Mouse (Mus musculus): Measurements from ENCODE around the gene Rab44. TPM values are rescaled to one million over a fixed set of nuclear protein-coding genes. Genes with fewer than 3 reads are reported as not detected.

Gene Rab44
- polyA plus RNA-seq, 1 experiment: not detected

- TF ChIP-seq POLR2A (IDR thresholded peaks at IDR 0.05; ENCODE audit: control insufficient read depth, low read depth, low read length): no peak
- TF ChIP-seq CTCF (IDR thresholded peaks at IDR 0.05; ENCODE audit: control insufficient read depth, insufficient read depth, insufficient replicate concordance, low read depth, low read length): no peak
- Histone ChIP-seq H3K27me3 (ENCODE audit: control insufficient read depth, insufficient read depth, low read length) (no peaks in the 10 kb centered on the region), H3K36me3 (ENCODE audit: control insufficient read depth, insufficient read depth, low read length) (no peaks in the 10 kb centered on the region), H3K4me3 (ENCODE audit: control insufficient read depth, low read depth, low read length) (no peak overlapping the region), H3K4me1 (ENCODE audit: control insufficient read depth, insufficient read depth, low read length) (no peaks in the 10 kb centered on the region; the same call in 1 of the 2 replicates), H3K27ac (ENCODE audit: control insufficient read depth, insufficient read depth, low read depth, low read length) (no peak overlapping the region)
Measured at GRCm38 (mm10) chr17:29135066-29135465, 21.1 kb downstream of the Rab44 start.

- H3K4me1 ChIP-seq (ENCODE audit: control insufficient read depth, insufficient read depth, low read length): no peaks in the 10 kb centered on the region; the same call in 1 of the 2 replicates
- H3K27ac ChIP-seq (ENCODE audit: control insufficient read depth, insufficient read depth, low read depth, low read length): no peak overlapping the region
- H3K36me3 ChIP-seq (ENCODE audit: control insufficient read depth, insufficient read depth, low read length): no peaks in the 10 kb centered on the region
- H3K4me3 ChIP-seq (ENCODE audit: control insufficient read depth, low read depth, low read length): no peak overlapping the region
- no peak for TF ChIP-seq CTCF (IDR thresholded peaks at IDR 0.05; ENCODE audit: control insufficient read depth, insufficient read depth, insufficient replicate concordance, low read depth, low read length)
- no peak for TF ChIP-seq POLR2A (IDR thresholded peaks at IDR 0.05; ENCODE audit: control insufficient read depth, low read depth, low read length)
- H3K27me3 ChIP-seq (ENCODE audit: control insufficient read depth, insufficient read depth, low read length): no peaks in the 10 kb centered on the region
Measured at GRCm38 (mm10) chr17:29136236-29136635, 22.3 kb downstream of the Rab44 start.

DNA sequence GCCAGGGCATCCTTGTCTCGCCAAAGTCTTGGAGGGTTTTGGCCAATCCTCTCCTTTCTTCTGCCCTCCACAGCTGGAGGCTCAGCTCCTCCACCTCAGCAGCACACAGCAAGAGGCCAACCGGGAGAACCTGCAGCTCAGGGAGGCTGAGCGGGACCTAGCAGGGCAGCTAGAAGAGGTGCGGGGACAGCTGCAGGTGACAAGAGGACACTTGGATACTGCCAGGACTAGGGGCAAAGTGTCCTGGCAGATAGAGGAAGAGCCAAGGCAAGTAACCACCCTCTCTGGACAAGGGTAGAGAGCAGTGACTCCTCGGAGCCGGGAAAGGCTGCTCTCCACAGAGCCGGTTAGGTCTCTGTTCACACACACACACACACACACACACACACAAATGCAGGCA, 24.0 kb downstream of the Rab44 start:
- no peaks in the 10 kb centered on the region for H3K36me3 ChIP-seq (ENCODE audit: control insufficient read depth, insufficient read depth, low read length)
- TF ChIP-seq POLR2A (IDR thresholded peaks at IDR 0.05; ENCODE audit: control insufficient read depth, low read depth, low read length): no peak
- TF ChIP-seq CTCF (IDR thresholded peaks at IDR 0.05; ENCODE audit: control insufficient read depth, insufficient read depth, insufficient replicate concordance, low read depth, low read length): no peak

GRCm38 (mm10) chr17:29141577-29141976, 27.6 kb downstream of the Rab44 start:
- Histone ChIP-seq H3K4me1 (ENCODE audit: control insufficient read depth, insufficient read depth, low read length) (no peaks in the 10 kb centered on the region), H3K27ac (ENCODE audit: control insufficient read depth, insufficient read depth, low read depth, low read length) (no peak overlapping the region), H3K36me3 (ENCODE audit: control insufficient read depth, insufficient read depth, low read length) (no peaks in the 10 kb centered on the region), H3K4me3 (ENCODE audit: control insufficient read depth, low read depth, low read length) (no peak overlapping the region), H3K27me3 (ENCODE audit: control insufficient read depth, insufficient read depth, low read length) (no peaks in the 10 kb centered on the region)
- TF ChIP-seq CTCF (IDR thresholded peaks at IDR 0.05; ENCODE audit: control insufficient read depth, insufficient read depth, insufficient replicate concordance, low read depth, low read length): no peak
- no peak for TF ChIP-seq POLR2A (IDR thresholded peaks at IDR 0.05; ENCODE audit: control insufficient read depth, low read depth, low read length)

More for the DNA sequence above, 24.0 kb downstream of the Rab44 start:
- Histone ChIP-seq H3K4me3 (ENCODE audit: control insufficient read depth, low read depth, low read length) (no peak overlapping the region), H3K27me3 (ENCODE audit: control insufficient read depth, insufficient read depth, low read length) (no peaks in the 10 kb centered on the region), H3K27ac (ENCODE audit: control insufficient read depth, insufficient read depth, low read depth, low read length) (no peak overlapping the region), H3K4me1 (ENCODE audit: control insufficient read depth, insufficient read depth, low read length) (no peaks in the 10 kb centered on the region)

DNA sequence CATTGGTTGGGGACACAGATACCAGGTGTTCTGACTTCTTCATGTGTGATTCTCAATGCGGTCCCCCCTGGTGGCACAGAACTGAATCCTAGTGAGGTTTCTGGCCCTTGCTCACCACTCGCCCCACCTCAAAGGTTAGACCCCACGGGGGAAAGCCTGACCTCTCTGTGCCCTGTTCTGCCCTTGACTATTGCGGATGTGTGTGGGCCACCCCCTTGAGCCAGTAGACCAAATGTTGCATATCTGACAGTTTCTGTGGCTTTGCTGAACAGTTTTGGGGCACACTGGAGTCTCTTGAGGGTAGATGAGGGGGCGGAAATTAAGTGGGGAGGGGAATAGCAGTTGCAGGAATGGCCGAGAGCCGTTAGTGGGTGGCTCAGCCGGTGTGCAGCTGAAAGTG, 29.3 kb downstream of the Rab44 start:
- Histone ChIP-seq H3K36me3 (ENCODE audit: control insufficient read depth, insufficient read depth, low read length) (no peaks in the 10 kb centered on the region), H3K4me1 (ENCODE audit: control insufficient read depth, insufficient read depth, low read length) (no peaks in the 10 kb centered on the region; the same call in 1 of the 2 replicates), H3K27me3 (ENCODE audit: control insufficient read depth, insufficient read depth, low read length) (no peaks in the 10 kb centered on the region), H3K27ac (ENCODE audit: control insufficient read depth, insufficient read depth, low read depth, low read length) (no peak overlapping the region), H3K4me3 (ENCODE audit: control insufficient read depth, low read depth, low read length) (no peak overlapping the region)
- TF ChIP-seq POLR2A (IDR thresholded peaks at IDR 0.05; ENCODE audit: control insufficient read depth, low read depth, low read length) (no peak), CTCF (IDR thresholded peaks at IDR 0.05; ENCODE audit: control insufficient read depth, insufficient read depth, insufficient replicate concordance, low read depth, low read length) (no peak)

DNA sequence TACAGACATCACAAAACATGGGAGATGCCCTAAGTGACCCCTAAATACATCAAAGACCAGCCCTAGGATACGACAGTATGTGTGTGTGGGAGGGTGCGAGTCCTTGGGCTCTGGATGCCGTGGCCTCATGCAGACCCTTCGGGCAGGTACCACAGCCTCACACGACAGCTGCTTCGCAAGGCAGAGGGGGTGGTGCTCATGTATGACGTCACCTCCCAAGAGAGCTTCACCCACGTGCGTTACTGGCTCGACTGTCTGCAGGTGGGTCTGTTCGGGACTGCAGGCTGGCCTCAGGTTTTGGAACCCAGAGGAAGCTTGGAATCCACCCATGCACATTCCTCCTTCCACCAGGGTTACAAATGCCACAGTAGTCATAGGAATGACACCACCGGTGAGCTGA, 31.2 kb downstream of the Rab44 start:
- H3K4me1 ChIP-seq (ENCODE audit: control insufficient read depth, insufficient read depth, low read length): no peaks in the 10 kb centered on the region; the same call in 1 of the 2 replicates
- H3K27ac ChIP-seq (ENCODE audit: control insufficient read depth, insufficient read depth, low read depth, low read length): no peak overlapping the region
- TF ChIP-seq POLR2A (IDR thresholded peaks at IDR 0.05; ENCODE audit: control insufficient read depth, low read depth, low read length) (no peak), CTCF (IDR thresholded peaks at IDR 0.05; ENCODE audit: control insufficient read depth, insufficient read depth, insufficient replicate concordance, low read depth, low read length) (no peak)
- no peak overlapping the region for H3K4me3 ChIP-seq (ENCODE audit: control insufficient read depth, low read depth, low read length)
- H3K27me3 ChIP-seq (ENCODE audit: control insufficient read depth, insufficient read depth, low read length): no peaks in the 10 kb centered on the region
- H3K36me3 ChIP-seq (ENCODE audit: control insufficient read depth, insufficient read depth, low read length): no peaks in the 10 kb centered on the region

DNA sequence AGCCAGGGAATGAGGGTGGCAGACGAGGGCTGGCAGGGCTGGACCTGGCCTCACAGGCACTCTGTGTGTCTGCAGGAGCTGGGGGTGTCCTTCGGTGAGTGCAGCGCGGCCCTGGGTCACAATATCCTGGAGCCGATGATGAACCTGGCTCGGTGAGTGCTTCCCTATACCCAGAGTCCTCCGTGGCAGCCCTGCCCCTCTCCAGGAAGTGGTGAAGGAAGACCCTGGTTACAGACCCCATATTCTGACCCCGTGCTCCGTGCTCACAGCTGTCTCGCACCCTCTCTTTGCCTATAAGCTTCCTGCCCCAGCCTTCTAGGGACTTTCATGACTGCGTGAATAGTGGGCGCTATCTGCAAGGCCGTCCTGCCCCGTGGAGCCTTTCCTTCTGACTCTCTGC, 33.3 kb downstream of the Rab44 start:
- no peaks in the 10 kb centered on the region for H3K36me3 ChIP-seq (ENCODE audit: control insufficient read depth, insufficient read depth, low read length)
- H3K4me1 ChIP-seq (ENCODE audit: control insufficient read depth, insufficient read depth, low read length): no peaks in the 10 kb centered on the region; the same call in 1 of the 2 replicates
- TF ChIP-seq POLR2A (IDR thresholded peaks at IDR 0.05; ENCODE audit: control insufficient read depth, low read depth, low read length) (no peak), CTCF (IDR thresholded peaks at IDR 0.05; ENCODE audit: control insufficient read depth, insufficient read depth, insufficient replicate concordance, low read depth, low read length) (no peak)
- no peak overlapping the region for H3K27ac ChIP-seq (ENCODE audit: control insufficient read depth, insufficient read depth, low read depth, low read length)
- no peaks in the 10 kb centered on the region for H3K27me3 ChIP-seq (ENCODE audit: control insufficient read depth, insufficient read depth, low read length)
- no peak overlapping the region for H3K4me3 ChIP-seq (ENCODE audit: control insufficient read depth, low read depth, low read length)

GRCm38 (mm10) chr17:29147773-29148172, 33.8 kb downstream of the Rab44 start:
- no peak for TF ChIP-seq POLR2A (IDR thresholded peaks at IDR 0.05; ENCODE audit: control insufficient read depth, low read depth, low read length)
- no peak for TF ChIP-seq CTCF (IDR thresholded peaks at IDR 0.05; ENCODE audit: control insufficient read depth, insufficient read depth, insufficient replicate concordance, low read depth, low read length)
- no peak overlapping the region for H3K27ac ChIP-seq (ENCODE audit: control insufficient read depth, insufficient read depth, low read depth, low read length)
- H3K4me3 ChIP-seq (ENCODE audit: control insufficient read depth, low read depth, low read length): no peak overlapping the region
- H3K36me3 ChIP-seq (ENCODE audit: control insufficient read depth, insufficient read depth, low read length): no peaks in the 10 kb centered on the region
- H3K4me1 ChIP-seq (ENCODE audit: control insufficient read depth, insufficient read depth, low read length): no peaks in the 10 kb centered on the region; the same call in 1 of the 2 replicates
- H3K27me3 ChIP-seq (ENCODE audit: control insufficient read depth, insufficient read depth, low read length): no peaks in the 10 kb centered on the region
